Mouse (Mus musculus) hindbrain, embryonic 16.5 days (tissue): ENCODE data around the gene Tex44. TPM values are rescaled to one million over a fixed set of nuclear protein-coding genes. Genes with fewer than 3 reads are reported as not detected.

Source experiments
- ATAC-seq: fragments of 200-750 bp; cut with Nextera tagmentation; 2 replicates; pipeline ENCODE4 v1.8.0; 2017; ENCODE audit warnings: moderate TSS enrichment, moderate library complexity
- H3K27ac ChIP-seq: fragments of 300-500 bp; sonication (generic); 2 replicates; pipeline ENCODE4 v1.5.1; 2014; ENCODE audit warnings: low read depth, mild to moderate bottlenecking, control low read depth, low read length, moderate library complexity
- H3K27me3 ChIP-seq: fragments of 300-500 bp; sonication (generic); replicated peaks from 2 replicates; pipeline ENCODE4 v1.6.1; 2014; ENCODE audit warnings: low read length; ENCODE audit not compliant: control insufficient read depth, insufficient read depth
- H3K36me3 ChIP-seq: fragments of 300-500 bp; sonication (generic); 2 replicates; pipeline ENCODE4 v1.6.1; 2014; ENCODE audit warnings: mild to moderate bottlenecking, low read length, moderate library complexity, mixed read lengths; ENCODE audit not compliant: control insufficient read depth, insufficient read depth
- H3K4me1 ChIP-seq: fragments of 300-500 bp; sonication (generic); 2 replicates; pipeline ENCODE4 v1.6.1; 2014; ENCODE audit warnings: low read depth, low read length; ENCODE audit not compliant: control insufficient read depth, insufficient read depth
- H3K4me2 ChIP-seq: fragments of 300-500 bp; sonication (generic); 2 replicates; pipeline ENCODE4 v1.6.1; 2014; ENCODE audit warnings: mild to moderate bottlenecking, low read length, control low read depth, moderate library complexity
- H3K4me3 ChIP-seq: fragments of 300-500 bp; sonication (generic); 2 replicates; pipeline ENCODE4 v1.5.1; 2014; ENCODE audit warnings: mild to moderate bottlenecking, low read length, control low read depth, moderate library complexity
- H3K9ac ChIP-seq: fragments of 300-500 bp; sonication (generic); 2 replicates; pipeline ENCODE4 v1.6.1; 2014; ENCODE audit warnings: low read depth, mild to moderate bottlenecking, control low read depth, low read length, moderate library complexity
- H3K9me3 ChIP-seq: fragments of 300-500 bp; sonication (generic); 2 replicates; pipeline ENCODE4 v1.6.1; 2014; ENCODE audit warnings: mild to moderate bottlenecking, low read length, moderate library complexity; ENCODE audit not compliant: control insufficient read depth
- WGBS: fragments of 180-500 bp; shearing (Covaris S2); extraction: QIAGEN DNeasy Blood & Tissue Kit; methylation state at CpG from one replicate; pipeline ENCODE4 v1.1.7; 2014; 5-methylcytosine and 5-hydroxymethylcytosine counted together
- polyA plus RNA-seq: library from polyadenylated mRNA; unstranded; fragments of >200 nt; fragmentation: Nextera tagmentation; extraction: Ambion mirVana; gene quantifications from 2 replicates; pipeline ENCODE4 v1.2.1, GENCODE M21; 2015

The Tex44 gene
- polyA plus RNA-seq = not detected in 2 replicates

DNA sequence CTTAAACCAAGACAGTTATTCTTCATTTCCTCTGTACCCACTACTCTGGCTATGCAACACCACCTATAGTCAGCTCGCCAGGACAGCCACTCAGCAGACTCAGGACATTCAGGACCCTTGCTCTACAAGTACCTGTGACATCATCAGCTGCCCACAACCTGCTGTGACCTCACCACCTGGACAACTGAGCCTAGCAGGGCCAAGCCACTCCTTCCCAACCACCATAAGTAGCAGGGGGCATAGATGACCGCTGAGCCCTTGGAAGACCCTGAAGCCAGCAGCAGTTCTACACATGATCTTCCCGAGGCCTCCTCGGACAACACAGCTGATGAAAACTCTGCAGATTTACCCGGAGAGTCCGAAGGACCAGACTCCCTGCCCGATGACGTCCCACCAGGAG is at the start of gene Tex44, which contains the start of gene Nmur1:
Gene Tex44 (plus strand): TSS at position 202 of the 400 bp plus-strand sequence.
Gene Nmur1 (minus strand): TSS at position 101 of the 400 bp plus-strand sequence.
- Histone ChIP-seq H3K27me3 (no peaks in the 10 kb centered on the region), H3K36me3 (no peaks in the 10 kb centered on the region), H3K4me2 (no peak within 1 kb of the TSS), H3K4me1 (peaks cover 6% of the 10 kb centered on the region), H3K27ac (no peak within 1 kb of the TSS; the same call in 1 of the 2 replicates), H3K4me3 (no peak within 1 kb of the TSS), H3K9me3 (no peaks in the 10 kb centered on the region), H3K9ac (no peak within 1 kb of the TSS)
- no peak for ATAC-seq
- WGBS = 96% methylated on average over 8 of the region's 8 CpGs

DNA sequence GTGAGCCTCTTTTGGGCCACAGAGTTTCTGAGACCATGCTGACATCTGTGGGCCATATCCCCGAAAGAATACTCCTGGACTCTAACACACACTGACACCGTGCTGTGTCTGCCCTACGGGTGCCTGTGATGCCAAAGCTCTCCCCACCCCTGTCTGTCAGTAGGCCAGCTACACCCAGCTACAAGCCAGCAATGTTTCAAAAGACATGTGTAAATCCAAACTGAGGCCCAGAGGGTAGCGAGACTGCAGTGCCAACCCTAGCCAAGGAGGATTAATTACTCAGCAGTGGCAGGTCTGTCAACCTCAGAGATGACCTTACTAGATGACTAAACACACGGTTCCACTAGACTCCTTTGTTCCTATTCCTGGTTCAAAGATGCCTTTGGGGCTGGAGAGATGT is 49.8 kb upstream of the Tex44 start:
- ATAC-seq = 0 out of 2 replicates have a peak, but pooled peaks have one; percentile 31

GRCm38 (mm10) chr1:86378662-86379061 is 47.5 kb upstream of the Tex44 start:
- H3K4me1 ChIP-seq = no peaks in the 10 kb centered on the region
- 72% methylated on average over 6 of the region's 6 CpGs for WGBS
- no peaks in the 10 kb centered on the region for H3K9me3 ChIP-seq
- H3K9ac ChIP-seq = no peak overlapping the region
- H3K27ac ChIP-seq = no peak overlapping the region
- no peak overlapping the region for H3K4me2 ChIP-seq
- no peaks in the 10 kb centered on the region for H3K36me3 ChIP-seq
- ATAC-seq = no peak
- H3K27me3 ChIP-seq = no peaks in the 10 kb centered on the region
- H3K4me3 ChIP-seq = no peak overlapping the region

More for the DNA sequence above, 49.8 kb upstream of the Tex44 start:
- H3K36me3 ChIP-seq = no peaks in the 10 kb centered on the region
- no peak overlapping the region for H3K4me2 ChIP-seq
- H3K9ac ChIP-seq = no peak overlapping the region
- 63% methylated on average over 5 of the region's 5 CpGs for WGBS
- no peak overlapping the region for H3K4me3 ChIP-seq
- no peak overlapping the region for H3K27ac ChIP-seq
- H3K4me1 ChIP-seq = no peaks in the 10 kb centered on the region
- H3K27me3 ChIP-seq = no peaks in the 10 kb centered on the region
- H3K9me3 ChIP-seq = no peaks in the 10 kb centered on the region

GRCm38 (mm10) chr1:86379161-86379569 is 47.0 kb upstream of the Tex44 start:
- H3K9me3 ChIP-seq = no peaks in the 10 kb centered on the region
- no peak overlapping the region for H3K4me2 ChIP-seq
- H3K9ac ChIP-seq = no peak overlapping the region
- WGBS = 79% methylated on average over 9 of the region's 9 CpGs
- H3K27me3 ChIP-seq = no peaks in the 10 kb centered on the region
- no peak overlapping the region for H3K4me3 ChIP-seq
- H3K36me3 ChIP-seq = no peaks in the 10 kb centered on the region
- H3K4me1 ChIP-seq = no peaks in the 10 kb centered on the region
- no peak for ATAC-seq
- no peak overlapping the region for H3K27ac ChIP-seq

GRCm38 (mm10) chr1:86381027-86381426 is 45.1 kb upstream of the Tex44 start:
- no peaks in the 10 kb centered on the region for H3K9me3 ChIP-seq
- no peaks in the 10 kb centered on the region for H3K27me3 ChIP-seq
- H3K36me3 ChIP-seq = no peaks in the 10 kb centered on the region
- no peak overlapping the region for H3K27ac ChIP-seq
- H3K4me2 ChIP-seq = peak overlapping the region; percentile 31
- ATAC-seq = no peak
- 25% methylated on average over 13 of the region's 13 CpGs for WGBS
- H3K4me1 ChIP-seq = no peaks in the 10 kb centered on the region
- no peak overlapping the region for H3K9ac ChIP-seq
- H3K4me3 ChIP-seq = no peak overlapping the region

- H3K27me3 ChIP-seq = no peaks in the 10 kb centered on the region
- peak; percentile 66 for ATAC-seq
- no peak overlapping the region for H3K9ac ChIP-seq
- H3K4me1 ChIP-seq = no peaks in the 10 kb centered on the region
- H3K27ac ChIP-seq = no peak overlapping the region
- H3K36me3 ChIP-seq = no peaks in the 10 kb centered on the region
- H3K4me2 ChIP-seq = no peak overlapping the region; the same call in 1 of the 2 replicates
- H3K4me3 ChIP-seq = no peak overlapping the region
- no peaks in the 10 kb centered on the region for H3K9me3 ChIP-seq
- WGBS = under 1% methylated on average over 11 of the region's 11 CpGs
Observed at GRCm38 (mm10) chr1:86389230-86389629, 36.9 kb upstream of the Tex44 start.

DNA sequence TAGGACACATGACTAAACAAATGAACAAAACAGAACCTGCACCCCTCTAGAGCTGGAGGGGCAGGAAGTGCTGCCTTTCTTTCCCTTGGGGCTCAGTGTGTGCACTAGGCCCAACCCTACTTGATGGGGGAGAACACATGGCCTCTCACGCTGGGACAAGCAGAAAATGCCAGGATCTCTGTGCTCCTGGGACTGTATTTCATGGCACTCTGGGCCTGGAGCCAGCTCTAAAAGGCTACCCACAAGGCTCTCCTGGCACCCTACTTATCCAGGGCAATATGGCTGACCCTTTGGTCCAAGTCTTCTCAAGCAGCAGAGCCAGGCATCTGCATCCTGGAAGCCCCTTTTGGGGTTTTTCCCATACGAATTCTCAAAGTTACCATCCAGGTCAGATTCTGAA is 34.7 kb upstream of the Tex44 start:
- H3K4me2 ChIP-seq = no peak overlapping the region
- no peaks in the 10 kb centered on the region for H3K36me3 ChIP-seq
- no peaks in the 10 kb centered on the region for H3K4me1 ChIP-seq
- H3K9ac ChIP-seq = no peak overlapping the region
- no peaks in the 10 kb centered on the region for H3K9me3 ChIP-seq
- no peak for ATAC-seq
- no peaks in the 10 kb centered on the region for H3K27me3 ChIP-seq
- H3K4me3 ChIP-seq = no peak overlapping the region
- 60% methylated on average over 2 of the region's 2 CpGs for WGBS
- H3K27ac ChIP-seq = no peak overlapping the region

DNA sequence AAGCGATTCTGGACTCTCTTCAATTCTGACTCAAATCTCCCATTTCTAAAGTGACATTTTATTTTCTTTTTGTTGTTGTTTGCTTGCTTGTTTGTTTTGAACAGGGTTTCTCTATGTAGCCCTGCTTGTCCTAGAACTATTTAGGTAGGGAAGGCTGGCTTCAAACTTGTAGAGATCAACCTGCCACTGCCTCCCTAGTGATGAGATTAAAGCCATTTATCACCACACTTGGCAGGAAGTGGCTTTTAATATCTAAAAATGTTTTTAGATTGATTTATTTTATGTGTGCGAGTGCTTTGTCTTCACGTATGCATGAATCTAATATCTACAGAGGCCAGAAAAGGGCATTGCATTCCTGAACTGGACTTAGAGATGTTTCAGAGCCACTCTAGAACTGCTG is 32.9 kb upstream of the Tex44 start:
- Histone ChIP-seq H3K4me1 (no peaks in the 10 kb centered on the region), H3K27me3 (no peaks in the 10 kb centered on the region), H3K36me3 (no peaks in the 10 kb centered on the region), H3K4me2 (no peak overlapping the region), H3K27ac (no peak overlapping the region), H3K9ac (no peak overlapping the region), H3K9me3 (no peaks in the 10 kb centered on the region), H3K4me3 (no peak overlapping the region)
- ATAC-seq = no peak
- 82% methylated on average over 3 of the region's 3 CpGs for WGBS

DNA sequence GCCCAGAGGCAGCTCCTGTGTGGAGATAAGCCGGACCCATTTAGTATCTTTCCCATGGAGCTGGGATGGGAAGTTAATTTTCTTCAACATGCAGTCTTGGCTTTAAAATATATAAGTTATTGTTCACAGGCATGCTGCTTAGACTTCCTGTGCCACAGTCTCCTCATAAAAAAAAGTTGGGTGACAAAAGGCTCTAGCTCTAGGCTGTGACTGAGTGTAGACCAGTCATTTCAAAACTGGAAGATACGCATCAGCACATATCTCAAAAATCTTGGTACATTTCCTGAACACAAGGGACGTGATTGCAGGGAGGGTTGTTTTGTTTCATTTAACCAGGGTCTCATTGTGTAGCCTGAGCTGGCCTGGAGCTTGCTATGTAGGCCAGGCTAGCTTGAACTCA is 31.9 kb upstream of the Tex44 start:
- no peak for ATAC-seq
- 83% methylated on average over 3 of the region's 3 CpGs for WGBS
- Histone ChIP-seq H3K36me3 (no peaks in the 10 kb centered on the region), H3K9me3 (no peaks in the 10 kb centered on the region), H3K4me2 (no peak overlapping the region), H3K27ac (no peak overlapping the region), H3K4me3 (no peak overlapping the region), H3K4me1 (no peaks in the 10 kb centered on the region), H3K9ac (no peak overlapping the region), H3K27me3 (no peaks in the 10 kb centered on the region)

GRCm38 (mm10) chr1:86395897-86396296 is 30.2 kb upstream of the Tex44 start:
- Histone ChIP-seq H3K4me3 (no peak overlapping the region), H3K4me2 (no peak overlapping the region), H3K9me3 (no peaks in the 10 kb centered on the region), H3K36me3 (no peaks in the 10 kb centered on the region), H3K27ac (no peak overlapping the region), H3K4me1 (no peaks in the 10 kb centered on the region), H3K27me3 (no peaks in the 10 kb centered on the region), H3K9ac (no peak overlapping the region)
- WGBS = 71% methylated on average over 7 of the region's 7 CpGs
- ATAC-seq = no peak
